Mouse (Mus musculus): ENCODE results near the gene Spem2.
A peak's percentile ranks its signal among the peaks of the same experiment; 100 is the strongest.

Gene Spem2

GRCm38 (mm10) chr11:69800138-69800391 lies 18.2 kb downstream of the Spem2 start:
- DNase-seq (ENCODE audit: low spot score in 2 of 2): no peak

- DNase-seq (ENCODE audit: low spot score in 2 of 2): no peak
These were observed 18.7 kb downstream of the Spem2 start for GRCm38 (mm10) chr11:69799394-69800137.

GRCm38 (mm10) chr11:69797924-69798323 lies 20.3 kb downstream of the Spem2 start:
- DNase-seq (ENCODE audit: low spot score in 2 of 2): no peak

GRCm38 (mm10) chr11:69795983-69796435 lies 22.3 kb downstream of the Spem2 start:
- no peak for DNase-seq (ENCODE audit: low spot score in 2 of 2)

GRCm38 (mm10) chr11:69795168-69795982 lies 22.9 kb downstream of the Spem2 start, which contains the start of gene Chrnb1:
Gene Chrnb1, minus strand, starts transcription at chr11:69795943.
- peak; percentile 81 to 94 for DNase-seq (ENCODE audit: low spot score in 2 of 2)

- DNase-seq (ENCODE audit: low spot score in 2 of 2): no peak
These were observed 24.8 kb downstream of the Spem2 start for GRCm38 (mm10) chr11:69793429-69793828.

GRCm38 (mm10) chr11:69791420-69791819 lies 26.8 kb downstream of the Spem2 start:
- no peak for DNase-seq (ENCODE audit: low spot score in 2 of 2)

- no peak for DNase-seq (ENCODE audit: low spot score in 2 of 2)
These were observed 28.8 kb downstream of the Spem2 start for GRCm38 (mm10) chr11:69789431-69789830.

GRCm38 (mm10) chr11:69787306-69787705 lies 31.0 kb downstream of the Spem2 start:
- no peak for DNase-seq (ENCODE audit: low spot score in 2 of 2)

GRCm38 (mm10) chr11:69784793-69785272 lies 33.4 kb downstream of the Spem2 start:
- DNase-seq (ENCODE audit: low spot score in 2 of 2): peak; percentile 33 to 52

- no peak for DNase-seq (ENCODE audit: low spot score in 2 of 2)
These were observed 36.4 kb downstream of the Spem2 start for GRCm38 (mm10) chr11:69781828-69782227.

GRCm38 (mm10) chr11:69778985-69779384 lies 39.3 kb downstream of the Spem2 start:
- DNase-seq (ENCODE audit: low spot score in 2 of 2): no peak

GRCm38 (mm10) chr11:69778258-69778982 lies 39.8 kb downstream of the Spem2 start:
- DNase-seq (ENCODE audit: low spot score in 2 of 2): no peak

GRCm38 (mm10) chr11:69777504-69778257 lies 40.6 kb downstream of the Spem2 start:
- DNase-seq (ENCODE audit: low spot score in 2 of 2): no peak

GRCm38 (mm10) chr11:69776488-69776887 lies 41.8 kb downstream of the Spem2 start:
- DNase-seq (ENCODE audit: low spot score in 2 of 2): no peak

GRCm38 (mm10) chr11:69775716-69776115 lies 42.5 kb downstream of the Spem2 start:
- no peak for DNase-seq (ENCODE audit: low spot score in 2 of 2)

- DNase-seq (ENCODE audit: low spot score in 2 of 2): no peak
These were observed 43.3 kb downstream of the Spem2 start for GRCm38 (mm10) chr11:69774961-69775360.

GRCm38 (mm10) chr11:69767625-69767909 lies 50.7 kb downstream of the Spem2 start:
- no peak for DNase-seq (ENCODE audit: low spot score in 2 of 2)

GRCm38 (mm10) chr11:69766872-69767624 lies 51.2 kb downstream of the Spem2 start:
- DNase-seq (ENCODE audit: low spot score in 2 of 2): no peak
